Mouse (Mus musculus) A20 (cell line): ENCODE data around the gene Pikfyve.

Experiments
- DNase-seq: peaks from one replicate; pipeline ENCODE4 v3.0.0-alpha.2; 2011; ENCODE audit warnings: low read depth, low spot score

The Pikfyve gene

GRCm38 (mm10) chr1:65314054-65315021 lies 127.9 kb downstream of the Pikfyve start:
- no peak for DNase-seq

- no peak for DNase-seq
Observed at GRCm38 (mm10) chr1:65315022-65315407, 128.5 kb downstream of the Pikfyve start.
